Mouse (Mus musculus) erythroblast, adult 5-6 weeks (primary cell): ENCODE data around the gene Fam227b. TPM values are rescaled to one million over a fixed set of nuclear protein-coding genes. Genes with fewer than 3 reads are reported as not detected.
A peak's percentile ranks its signal among the peaks of the same experiment; 100 is the strongest.

Source experiments
- ATAC-seq: replicated peaks from 2 replicates; pipeline ENCODE4 v1.8.0; 2016; ENCODE audit warnings: moderate number of reproducible peaks, mild to moderate bottlenecking, moderate TSS enrichment, inconsistent platforms; ENCODE audit not compliant: poor library complexity, low FRiP score, severe bottlenecking
- total RNA-seq, 2 experiments: library from RNA; stranded (forward) in 1 of 2; stranded (reverse) in 1 of 2; fragments of 150-400 nt in 1 of 2; fragments of 200-764, 138-1000 nt in 1 of 2; gene quantifications; 2 replicates each; pipeline versions ENCODE4 v1.2.3 to v1.2.4; 2015 to 2017; ENCODE audit warnings: low replicate concordance in 2 of 2

The Fam227b gene
- total RNA-seq (2015; ENCODE audit: low replicate concordance) (not detected in 2 replicates), total RNA-seq (2017; ENCODE audit: low replicate concordance) (not detected in 2 replicates)

- peak; percentile 96 for ATAC-seq
Observed at GRCm38 (mm10) chr2:126151855-126152571, at the start of gene Fam227b, which contains the start of gene Dtwd1. Gene Fam227b, minus strand, starts transcription at chr2:126152004. Gene Dtwd1, plus strand, starts transcription at chr2:126152141.

GRCm38 (mm10) chr2:126198971-126199370 is 47.2 kb upstream of the Fam227b start:
- no peak for ATAC-seq

- no peak for ATAC-seq
Observed at GRCm38 (mm10) chr2:126195631-126196356, 44.0 kb upstream of the Fam227b start.

- ATAC-seq, result 0 out of 2 replicates have a peak, but pooled peaks have one; percentile 52
Observed at GRCm38 (mm10) chr2:126192129-126192528, 40.3 kb upstream of the Fam227b start.

- no peak for ATAC-seq
Observed at GRCm38 (mm10) chr2:126191306-126191705, 39.5 kb upstream of the Fam227b start.

- no peak for ATAC-seq
Observed at GRCm38 (mm10) chr2:126171427-126171826, 19.6 kb upstream of the Fam227b start.

- no peak for ATAC-seq
Observed at GRCm38 (mm10) chr2:126166848-126167617, 15.2 kb upstream of the Fam227b start.

GRCm38 (mm10) chr2:126166335-126166734 is 14.5 kb upstream of the Fam227b start:
- ATAC-seq, result peak; percentile 66

- peak; percentile 97 for ATAC-seq
Observed at GRCm38 (mm10) chr2:126165277-126166018, 13.6 kb upstream of the Fam227b start.

- no peak for ATAC-seq
Observed at GRCm38 (mm10) chr2:126147723-126148122, 4.1 kb downstream of the Fam227b start.

GRCm38 (mm10) chr2:126094616-126095015 is 57.2 kb downstream of the Fam227b start:
- ATAC-seq, result no peak

- no peak for ATAC-seq
Observed at GRCm38 (mm10) chr2:126090432-126090831, 61.4 kb downstream of the Fam227b start.

GRCm38 (mm10) chr2:126086187-126086586 is 65.6 kb downstream of the Fam227b start:
- ATAC-seq, result no peak

GRCm38 (mm10) chr2:126084326-126084725 is 67.5 kb downstream of the Fam227b start:
- no peak for ATAC-seq

- ATAC-seq, result no peak
Observed at GRCm38 (mm10) chr2:126079086-126079485, 72.7 kb downstream of the Fam227b start.

- ATAC-seq, result no peak
Observed at GRCm38 (mm10) chr2:126076506-126076905, 75.3 kb downstream of the Fam227b start.

GRCm38 (mm10) chr2:126073744-126074143 is 78.1 kb downstream of the Fam227b start:
- ATAC-seq, result no peak

GRCm38 (mm10) chr2:126069740-126070139 is 82.1 kb downstream of the Fam227b start:
- ATAC-seq, result no peak

GRCm38 (mm10) chr2:126065303-126065856 is 86.4 kb downstream of the Fam227b start:
- no peak for ATAC-seq
